Mouse (Mus musculus): ENCODE data around the gene Trip11. TPM values are rescaled to one million over a fixed set of nuclear protein-coding genes. Genes with fewer than 3 reads are reported as not detected.

Trip11 gene
- polyA plus RNA-seq, 1 experiment = 3.3 TPM

GRCm38 (mm10) chr12:101948801-101949200 lies 35.7 kb upstream of the Trip11 start:
- DNase-seq (ENCODE audit: low read depth in 1 of 2, low spot score in 2 of 2) = no peak
- WGBS = 67% methylated on average over 4 of the region's 4 CpGs
- no peaks in the 10 kb centered on the region for H3K27me3 ChIP-seq (ENCODE audit: control insufficient read depth, insufficient read depth, low read length)
- H3K4me1 ChIP-seq (ENCODE audit: control insufficient read depth, insufficient read depth, insufficient read length) = no peaks in the 10 kb centered on the region
- no peak for TF ChIP-seq POLR2A (IDR thresholded peaks at IDR 0.05; ENCODE audit: low read depth, low read length)
- H3K4me3 ChIP-seq (ENCODE audit: extremely low read depth, insufficient read depth, insufficient read length) = no peak overlapping the region
- peaks cover 22% of the 10 kb centered on the region for H3K36me3 ChIP-seq (ENCODE audit: control insufficient read depth, insufficient read depth, low read length)
- H3K27ac ChIP-seq (ENCODE audit: insufficient read depth, low read length) = no peak overlapping the region

GRCm38 (mm10) chr12:101947986-101948385 lies 34.9 kb upstream of the Trip11 start:
- WGBS = 94% methylated on average over 8 of the region's 8 CpGs
- Histone ChIP-seq H3K36me3 (ENCODE audit: control insufficient read depth, insufficient read depth, low read length) (peaks cover 23% of the 10 kb centered on the region), H3K4me1 (ENCODE audit: control insufficient read depth, insufficient read depth, insufficient read length) (no peaks in the 10 kb centered on the region), H3K4me3 (ENCODE audit: extremely low read depth, insufficient read depth, insufficient read length) (no peak overlapping the region), H3K27ac (ENCODE audit: insufficient read depth, low read length) (no peak overlapping the region), H3K27me3 (ENCODE audit: control insufficient read depth, insufficient read depth, low read length) (no peaks in the 10 kb centered on the region)
- TF ChIP-seq CTCF (IDR thresholded peaks at IDR 0.05; ENCODE audit: extremely low read depth, insufficient read depth, insufficient read length, insufficient replicate concordance) (no peak), POLR2A (IDR thresholded peaks at IDR 0.05; ENCODE audit: low read depth, low read length) (no peak)
- DNase-seq (ENCODE audit: low read depth in 1 of 2, low spot score in 2 of 2) = no peak

GRCm38 (mm10) chr12:101937572-101937971 lies 24.5 kb upstream of the Trip11 start:
- Histone ChIP-seq H3K4me1 (ENCODE audit: control insufficient read depth, insufficient read depth, insufficient read length) (no peaks in the 10 kb centered on the region), H3K27me3 (ENCODE audit: control insufficient read depth, insufficient read depth, low read length) (no peaks in the 10 kb centered on the region), H3K27ac (ENCODE audit: insufficient read depth, low read length) (no peak overlapping the region), H3K4me3 (ENCODE audit: extremely low read depth, insufficient read depth, insufficient read length) (no peak overlapping the region), H3K36me3 (ENCODE audit: control insufficient read depth, insufficient read depth, low read length) (peaks cover 35% of the 10 kb centered on the region)
- DNase-seq (ENCODE audit: low read depth in 1 of 2, low spot score in 2 of 2) = no peak
- WGBS = 88% methylated on average over 7 of the region's 7 CpGs
- TF ChIP-seq CTCF (IDR thresholded peaks at IDR 0.05; ENCODE audit: extremely low read depth, insufficient read depth, insufficient read length, insufficient replicate concordance) = no peak
- no peak for TF ChIP-seq POLR2A (IDR thresholded peaks at IDR 0.05; ENCODE audit: low read depth, low read length)

GRCm38 (mm10) chr12:101935223-101935622 lies 22.2 kb upstream of the Trip11 start:
- TF ChIP-seq CTCF (IDR thresholded peaks at IDR 0.05; ENCODE audit: extremely low read depth, insufficient read depth, insufficient read length, insufficient replicate concordance) = no peak
- TF ChIP-seq POLR2A (IDR thresholded peaks at IDR 0.05; ENCODE audit: low read depth, low read length) = no peak
- WGBS = 89% methylated on average over 3 of the region's 3 CpGs
- Histone ChIP-seq H3K4me1 (ENCODE audit: control insufficient read depth, insufficient read depth, insufficient read length) (no peaks in the 10 kb centered on the region), H3K27me3 (ENCODE audit: control insufficient read depth, insufficient read depth, low read length) (no peaks in the 10 kb centered on the region), H3K36me3 (ENCODE audit: control insufficient read depth, insufficient read depth, low read length) (peaks cover 35% of the 10 kb centered on the region), H3K4me3 (ENCODE audit: extremely low read depth, insufficient read depth, insufficient read length) (no peak overlapping the region), H3K27ac (ENCODE audit: insufficient read depth, low read length) (no peak overlapping the region)
- no peak for DNase-seq (ENCODE audit: low read depth in 1 of 2, low spot score in 2 of 2)

GRCm38 (mm10) chr12:101928423-101928822 lies 15.4 kb upstream of the Trip11 start:
- 87% methylated on average over 1 of the region's 1 CpGs for WGBS
- peaks cover 27% of the 10 kb centered on the region for H3K36me3 ChIP-seq (ENCODE audit: control insufficient read depth, insufficient read depth, low read length)

GRCm38 (mm10) chr12:101922313-101922712 lies 9.2 kb upstream of the Trip11 start:
- no peak for DNase-seq (ENCODE audit: low read depth in 1 of 2, low spot score in 2 of 2)
- TF ChIP-seq CTCF (IDR thresholded peaks at IDR 0.05; ENCODE audit: extremely low read depth, insufficient read depth, insufficient read length, insufficient replicate concordance) (no peak), POLR2A (IDR thresholded peaks at IDR 0.05; ENCODE audit: low read depth, low read length) (no peak)
- peaks cover 16% of the 10 kb centered on the region for H3K36me3 ChIP-seq (ENCODE audit: control insufficient read depth, insufficient read depth, low read length)
- H3K27ac ChIP-seq (ENCODE audit: insufficient read depth, low read length) = no peak overlapping the region
- 93% methylated on average over 6 of the region's 6 CpGs for WGBS
- no peak overlapping the region for H3K4me3 ChIP-seq (ENCODE audit: extremely low read depth, insufficient read depth, insufficient read length)
- no peaks in the 10 kb centered on the region for H3K4me1 ChIP-seq (ENCODE audit: control insufficient read depth, insufficient read depth, insufficient read length)
- no peaks in the 10 kb centered on the region for H3K27me3 ChIP-seq (ENCODE audit: control insufficient read depth, insufficient read depth, low read length)

More at GRCm38 (mm10) chr12:101928423-101928822, 15.4 kb upstream of the Trip11 start:
- no peaks in the 10 kb centered on the region for H3K27me3 ChIP-seq (ENCODE audit: control insufficient read depth, insufficient read depth, low read length)
- no peaks in the 10 kb centered on the region for H3K4me1 ChIP-seq (ENCODE audit: control insufficient read depth, insufficient read depth, insufficient read length)
- H3K27ac ChIP-seq (ENCODE audit: insufficient read depth, low read length) = no peak overlapping the region
- H3K4me3 ChIP-seq (ENCODE audit: extremely low read depth, insufficient read depth, insufficient read length) = no peak overlapping the region
- DNase-seq (ENCODE audit: low read depth in 1 of 2, low spot score in 2 of 2) = no peak
- TF ChIP-seq POLR2A (IDR thresholded peaks at IDR 0.05; ENCODE audit: low read depth, low read length) = no peak
- TF ChIP-seq CTCF (IDR thresholded peaks at IDR 0.05; ENCODE audit: extremely low read depth, insufficient read depth, insufficient read length, insufficient replicate concordance) = no peak

- Histone ChIP-seq H3K4me3 (ENCODE audit: extremely low read depth, insufficient read depth, insufficient read length) (no peak overlapping the region), H3K36me3 (ENCODE audit: control insufficient read depth, insufficient read depth, low read length) (peaks cover 8% of the 10 kb centered on the region), H3K27me3 (ENCODE audit: control insufficient read depth, insufficient read depth, low read length) (no peaks in the 10 kb centered on the region), H3K27ac (ENCODE audit: insufficient read depth, low read length) (no peak overlapping the region), H3K4me1 (ENCODE audit: control insufficient read depth, insufficient read depth, insufficient read length) (no peaks in the 10 kb centered on the region)
- no peak for DNase-seq (ENCODE audit: low read depth in 1 of 2, low spot score in 2 of 2)
- TF ChIP-seq CTCF (IDR thresholded peaks at IDR 0.05; ENCODE audit: extremely low read depth, insufficient read depth, insufficient read length, insufficient replicate concordance) (no peak), POLR2A (IDR thresholded peaks at IDR 0.05; ENCODE audit: low read depth, low read length) (no peak)
- 85% methylated on average over 3 of the region's 3 CpGs for WGBS
Measured at GRCm38 (mm10) chr12:101919847-101920246, 6.8 kb upstream of the Trip11 start.

Measured in spleen, adult 2 months (tissue).